Mouse (Mus musculus) gastrocnemius, postnatal 36 days (tissue): ENCODE measurements around the gene Vps54. TPM values are rescaled to one million over a fixed set of nuclear protein-coding genes. Genes with fewer than 3 reads are reported as not detected.

Experiments used
- DNase-seq, 2 experiments: peaks; one replicate each; pipeline ENCODE4 v3.0.0; 2022
- intact Hi-C: fragments of 180-260 bp; cut with DNase I; formaldehyde crosslinking; loops from one replicate; pipeline ENCODE4 v1.15.1; 2025
- microRNA-seq, 2 experiments: library from miRNA; unstranded; fragments of <30 nt; microRNA quantifications; one replicate each; pipeline ENCODE4 v1.2.0; 2021
- total RNA-seq, 2 experiments: library from RNA; stranded (reverse); gene quantifications; 2 replicates each; pipeline ENCODE4 v1.2.3; 2021

Gene Vps54
- total RNA-seq, 2 experiments from 2014 or later: 16.3 to 16.8 TPM

DNA sequence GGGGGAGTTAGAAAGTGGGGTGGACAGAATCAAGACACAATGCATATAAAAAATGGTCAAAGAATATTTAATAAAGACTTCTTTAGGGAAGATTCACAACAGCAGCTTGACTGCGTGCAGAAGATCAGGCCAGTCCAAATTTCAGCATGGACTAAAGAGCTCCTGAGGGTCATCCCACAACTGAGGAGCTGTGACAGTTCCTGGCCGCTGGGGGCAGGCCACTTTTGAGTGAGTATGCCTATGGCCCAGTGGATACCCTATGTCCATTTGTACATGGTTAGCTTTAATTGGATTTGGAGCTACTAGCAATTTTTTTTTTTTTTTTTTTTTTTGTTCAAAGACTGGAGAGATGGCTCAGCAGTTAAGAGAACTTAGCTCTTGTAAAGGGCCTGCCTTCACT is 87.7 kb downstream of the Vps54 start:
- intact Hi-C loops: no loop called here
- DNase-seq: no peak

DNA sequence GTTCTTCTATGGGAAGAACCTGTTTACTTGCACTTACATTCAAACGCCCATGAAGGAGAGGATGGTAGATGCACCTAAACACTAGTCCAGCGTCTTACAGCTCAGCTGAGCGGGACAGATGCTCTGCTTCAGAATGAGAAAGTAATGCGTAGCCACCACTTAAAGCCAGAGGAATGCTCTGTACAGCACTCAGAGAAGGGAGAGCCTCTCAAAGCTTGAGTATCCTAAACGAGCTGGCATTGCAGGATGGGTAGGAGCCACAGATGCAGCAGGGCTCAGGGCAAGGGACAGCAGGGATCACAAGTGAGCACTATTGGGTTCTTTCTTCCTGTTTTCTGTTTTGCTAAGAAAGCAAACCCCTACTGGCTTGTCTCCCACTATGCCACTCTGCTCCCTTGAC is 88.4 kb downstream of the Vps54 start:
- intact Hi-C loops: no loop called here
- no peak for DNase-seq

DNA sequence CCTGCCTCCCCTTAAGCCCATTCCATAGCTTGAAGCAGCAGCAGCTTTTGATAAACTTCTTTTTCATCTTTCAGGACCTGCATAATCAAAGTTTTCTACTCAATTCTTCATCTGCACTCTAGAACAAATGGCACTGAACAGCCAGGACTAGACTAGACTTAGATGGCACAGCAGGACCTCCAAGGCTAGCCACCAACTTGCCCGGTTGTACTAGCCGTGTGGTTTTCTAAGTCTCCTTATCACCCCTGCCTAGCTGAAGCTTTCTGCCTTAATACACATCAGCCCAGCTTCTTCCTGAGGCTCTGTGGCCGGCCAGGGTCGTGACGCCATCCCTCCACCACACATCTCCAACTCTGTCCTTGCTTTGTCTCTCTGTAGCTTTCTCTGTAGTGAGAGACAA is 89.1 kb downstream of the Vps54 start:
- DNase-seq: no peak
- intact Hi-C loops: no loop called here

DNA sequence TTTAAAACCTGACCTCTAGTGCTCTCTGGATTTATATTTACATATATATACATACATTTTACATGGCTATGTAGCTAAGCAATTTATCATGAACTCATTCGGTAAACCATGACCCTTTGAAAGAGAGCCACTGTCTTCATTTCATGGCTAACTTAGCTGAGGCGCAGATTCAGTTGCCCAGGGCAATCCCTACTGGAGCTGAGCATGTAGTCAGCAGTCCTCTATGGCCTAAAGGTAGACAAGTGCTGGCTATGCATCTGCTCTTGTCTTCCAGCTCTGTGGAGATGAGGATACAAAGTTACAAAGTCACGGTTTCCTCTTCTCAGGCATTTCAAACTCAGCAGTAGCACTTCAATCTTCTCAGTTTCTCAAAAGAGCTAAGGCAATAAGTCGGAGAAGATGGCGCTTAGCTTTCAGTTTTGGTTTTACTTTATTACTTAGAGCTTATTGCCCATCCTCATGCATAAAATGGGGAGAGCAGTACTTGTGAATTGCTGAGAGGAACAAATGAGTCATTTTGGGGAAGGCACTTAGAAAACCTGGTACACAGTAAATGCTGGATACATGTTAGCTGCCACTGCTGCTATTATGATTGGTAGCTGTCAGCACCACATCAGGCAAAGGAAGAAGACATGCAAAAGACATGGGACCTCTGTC is 93.7 kb downstream of the Vps54 start:
- DNase-seq: no peak
- intact Hi-C loops: no loop called here

DNA sequence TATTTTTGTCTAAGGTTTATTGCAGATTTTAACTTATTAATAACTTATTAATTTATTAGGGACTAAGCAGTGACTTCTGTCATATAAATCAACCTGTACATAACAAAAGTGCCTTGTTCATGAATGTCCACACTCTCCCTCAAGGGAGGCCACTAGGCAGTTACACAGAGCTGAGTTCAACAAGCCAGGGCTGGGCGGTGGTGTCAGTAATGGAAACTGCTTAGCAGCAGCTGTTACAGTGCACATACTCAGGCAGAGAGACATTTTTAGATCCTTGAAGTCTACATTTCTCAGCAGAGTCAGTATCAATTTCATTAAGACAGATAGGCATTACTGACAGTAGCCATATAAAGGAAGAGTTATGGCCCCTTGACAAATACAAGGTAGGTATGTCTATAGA is 98.8 kb downstream of the Vps54 start:
- DNase-seq: peak in 1 of 2 experiments; percentile 45
- intact Hi-C loops: no loop called here

DNA sequence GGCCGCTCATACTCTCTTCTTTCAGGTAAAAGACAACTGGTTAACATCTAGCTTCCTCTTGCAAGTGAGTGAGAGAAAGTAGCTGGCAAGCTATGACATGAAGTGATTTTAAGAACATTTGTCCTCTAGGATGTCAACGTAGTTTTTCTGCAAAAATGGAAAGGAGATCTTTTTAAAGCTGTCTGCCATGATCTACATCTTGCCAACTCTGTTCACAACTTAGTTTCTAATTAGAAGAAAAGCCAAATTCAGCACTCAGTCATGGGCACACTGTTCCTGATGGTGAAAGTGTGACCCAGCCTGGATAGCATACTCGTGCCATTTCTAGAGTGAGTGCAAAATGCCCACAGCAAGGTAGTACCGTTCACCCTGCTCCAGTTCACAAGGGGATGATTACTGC is 100.0 kb downstream of the Vps54 start:
- intact Hi-C loops: no loop called here
- DNase-seq: no peak

DNA sequence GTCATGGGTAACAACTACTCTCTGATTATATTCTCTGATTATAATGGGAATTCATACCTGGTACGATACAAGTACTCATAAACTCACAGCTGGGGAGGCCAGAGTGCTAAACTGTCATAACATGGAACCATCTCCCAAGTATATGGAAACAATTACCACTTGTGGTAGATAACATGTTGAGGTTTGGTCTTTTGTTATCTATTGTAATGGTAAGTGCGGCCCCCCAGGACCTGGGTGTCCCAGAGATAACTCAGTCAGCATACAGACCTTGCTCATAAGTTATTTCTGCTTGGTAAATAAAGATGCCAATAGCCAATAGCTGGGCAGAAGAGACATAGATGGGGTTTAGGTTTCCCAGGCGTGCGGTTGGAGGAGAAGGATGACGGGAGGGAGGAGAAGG is 104.4 kb downstream of the Vps54 start:
- intact Hi-C loops: no loop called here
- DNase-seq: no peak

DNA sequence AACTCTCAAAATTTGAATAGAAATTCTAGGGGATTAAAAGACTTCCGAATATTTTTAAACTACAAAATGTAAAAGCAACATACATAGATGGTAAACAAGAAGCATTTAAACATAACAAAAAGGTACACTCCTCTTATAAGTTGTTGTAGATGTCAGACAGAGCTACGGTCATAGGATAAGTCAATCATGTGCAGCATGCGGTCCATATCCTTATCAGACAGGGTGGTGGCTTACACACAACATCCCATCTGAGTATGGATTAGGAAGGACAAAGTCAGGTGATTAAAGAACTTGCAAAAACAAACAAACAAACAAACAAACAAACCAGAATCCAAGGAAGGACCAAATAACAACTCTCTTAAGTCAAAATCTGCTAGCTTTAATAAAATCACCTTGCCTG is 106.9 kb downstream of the Vps54 start:
- intact Hi-C loops: loop anchor here (5.0 kb wide), 2 partner anchors 86 to 111 kb away; no protein-coding TSS in a partner anchor
- DNase-seq: no peak

DNA sequence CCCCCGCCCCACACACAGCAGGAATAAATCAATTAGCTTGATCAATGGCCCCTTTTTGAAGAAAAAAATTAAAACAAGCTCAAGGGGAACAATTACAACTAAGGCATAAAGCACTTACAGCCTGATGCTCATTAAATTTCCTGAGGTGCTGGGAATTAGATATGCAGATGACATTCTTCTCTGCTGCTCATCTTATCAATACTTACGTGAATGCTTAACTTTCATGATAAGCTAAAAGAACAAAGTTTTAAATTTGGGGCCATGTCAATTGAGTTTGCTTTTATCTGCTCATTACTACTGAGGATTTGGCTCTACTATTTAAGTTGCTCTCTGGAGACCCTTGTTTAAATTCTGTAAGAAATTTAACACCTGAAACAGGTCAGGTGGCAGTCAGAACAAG is 109.8 kb downstream of the Vps54 start:
- intact Hi-C loops: loop anchor here (5.0 kb wide), 2 partner anchors 83 to 108 kb away; no protein-coding TSS in a partner anchor

DNA sequence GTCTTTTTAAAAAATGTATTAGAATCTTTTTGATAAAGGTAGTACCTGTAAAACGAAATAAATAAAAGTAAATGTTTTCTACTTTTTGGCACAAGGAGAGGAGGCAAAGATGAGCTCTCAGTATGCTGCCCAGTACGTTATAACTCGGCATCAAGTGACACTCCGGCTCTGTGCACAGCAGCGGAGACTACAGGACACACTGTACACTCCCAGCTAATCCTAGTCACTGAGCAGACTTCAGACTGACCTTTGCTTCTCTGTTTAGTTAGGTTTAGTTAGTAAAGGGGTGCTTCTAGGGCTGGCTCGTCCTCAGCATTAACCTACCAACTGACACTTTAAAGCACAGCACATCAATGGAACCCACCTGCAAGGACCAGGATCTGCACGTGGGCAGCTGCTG is 112.2 kb downstream of the Vps54 start:
- no peak for DNase-seq
- intact Hi-C loops: no loop called here

More for the DNA sequence above, 109.8 kb downstream of the Vps54 start:
- DNase-seq: no peak

DNA sequence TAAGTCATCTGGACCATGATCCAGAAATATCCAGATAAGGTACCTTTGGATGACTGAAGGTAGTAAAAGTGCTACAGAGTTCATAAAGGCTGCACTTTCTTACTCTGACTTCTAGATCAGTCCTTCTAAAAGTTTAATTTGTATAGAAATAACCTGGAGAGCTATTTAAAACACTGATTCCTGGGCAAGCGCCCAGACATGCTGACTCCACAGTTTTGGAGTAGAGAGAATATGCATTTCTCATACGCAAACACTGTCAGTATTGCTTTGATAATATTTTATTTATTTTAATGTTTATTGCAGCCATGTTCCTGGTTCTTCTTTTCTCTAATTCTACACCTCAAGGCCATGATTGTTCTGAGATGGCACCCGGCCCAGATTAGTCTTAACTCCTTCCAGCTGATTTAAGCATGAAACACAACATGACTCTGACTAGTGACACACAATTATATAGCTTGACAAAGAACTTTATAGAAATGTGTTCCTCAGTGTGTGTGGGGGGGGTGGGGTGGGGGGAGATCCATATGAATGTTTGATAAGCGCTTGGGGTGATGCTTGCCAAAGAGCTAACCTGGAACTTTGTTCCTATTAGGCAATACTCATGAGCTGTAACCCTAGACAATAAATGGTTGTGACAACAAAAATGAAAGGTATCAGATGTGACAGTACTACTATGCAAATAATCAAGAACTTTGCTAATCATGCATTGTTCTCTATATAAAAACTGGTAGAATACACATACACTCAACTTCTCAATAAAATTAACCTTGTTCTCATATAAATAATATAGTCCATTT is 124.3 kb downstream of the Vps54 start:
- intact Hi-C loops: no loop called here
- DNase-seq: no peak

DNA sequence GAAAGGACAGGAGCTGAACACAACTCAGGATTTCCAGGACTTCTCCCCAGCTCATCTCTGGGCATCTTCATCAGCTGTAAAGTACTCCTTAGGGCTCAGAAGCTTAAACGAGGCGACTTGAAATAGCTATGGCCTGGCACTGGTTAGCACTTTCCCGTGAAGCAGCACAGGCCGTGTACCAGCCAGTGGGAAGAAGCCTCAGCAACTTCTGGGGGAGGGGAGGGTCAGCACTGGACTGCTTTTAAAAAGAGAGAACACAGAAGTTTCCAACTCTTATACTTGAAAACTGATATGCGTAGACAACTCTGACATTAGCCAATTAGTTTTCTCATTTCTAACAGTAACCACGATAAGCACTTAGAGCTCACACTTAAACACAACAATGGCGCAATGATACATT is 129.4 kb downstream of the Vps54 start:
- DNase-seq: no peak
- intact Hi-C loops: no loop called here

DNA sequence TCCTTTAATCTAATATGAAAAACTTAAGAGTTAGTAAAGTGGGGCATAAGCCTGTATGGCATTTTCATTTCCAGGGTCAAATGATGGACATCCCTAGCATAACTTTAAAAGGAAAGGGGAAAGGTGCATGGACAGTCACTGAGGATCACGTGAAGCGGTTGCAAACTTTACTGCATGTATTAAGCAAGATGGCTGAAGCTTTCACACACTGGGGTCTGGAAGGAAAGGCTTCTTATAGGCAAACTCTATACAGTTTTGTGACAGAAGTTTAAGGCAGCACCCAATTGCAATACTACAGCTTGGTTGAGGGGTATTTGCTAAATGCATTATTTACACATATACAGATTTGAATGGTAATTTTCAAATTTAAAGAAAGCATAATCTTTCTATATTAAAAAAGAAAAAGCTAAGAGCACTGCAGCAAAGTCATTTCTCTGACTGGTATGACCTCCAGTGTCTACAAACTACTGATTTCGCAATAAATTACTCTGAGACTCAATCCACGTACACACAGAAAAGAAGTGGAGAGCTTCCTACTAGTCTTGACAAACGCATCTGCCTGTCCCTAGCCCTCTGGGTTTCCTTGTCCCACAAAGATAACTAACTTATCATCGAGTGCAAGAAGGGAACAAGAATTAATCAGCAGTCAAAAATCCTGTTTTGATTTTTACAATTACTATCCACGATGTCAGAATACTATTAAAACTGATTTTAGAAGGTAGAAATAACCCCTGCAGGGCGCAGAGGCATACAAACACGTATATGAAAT is 130.4 kb downstream of the Vps54 start:
- no peak for DNase-seq
- intact Hi-C loops: loop anchor here (1.0 kb wide), 1 partner anchor 60 kb away; no protein-coding TSS in a partner anchor

DNA sequence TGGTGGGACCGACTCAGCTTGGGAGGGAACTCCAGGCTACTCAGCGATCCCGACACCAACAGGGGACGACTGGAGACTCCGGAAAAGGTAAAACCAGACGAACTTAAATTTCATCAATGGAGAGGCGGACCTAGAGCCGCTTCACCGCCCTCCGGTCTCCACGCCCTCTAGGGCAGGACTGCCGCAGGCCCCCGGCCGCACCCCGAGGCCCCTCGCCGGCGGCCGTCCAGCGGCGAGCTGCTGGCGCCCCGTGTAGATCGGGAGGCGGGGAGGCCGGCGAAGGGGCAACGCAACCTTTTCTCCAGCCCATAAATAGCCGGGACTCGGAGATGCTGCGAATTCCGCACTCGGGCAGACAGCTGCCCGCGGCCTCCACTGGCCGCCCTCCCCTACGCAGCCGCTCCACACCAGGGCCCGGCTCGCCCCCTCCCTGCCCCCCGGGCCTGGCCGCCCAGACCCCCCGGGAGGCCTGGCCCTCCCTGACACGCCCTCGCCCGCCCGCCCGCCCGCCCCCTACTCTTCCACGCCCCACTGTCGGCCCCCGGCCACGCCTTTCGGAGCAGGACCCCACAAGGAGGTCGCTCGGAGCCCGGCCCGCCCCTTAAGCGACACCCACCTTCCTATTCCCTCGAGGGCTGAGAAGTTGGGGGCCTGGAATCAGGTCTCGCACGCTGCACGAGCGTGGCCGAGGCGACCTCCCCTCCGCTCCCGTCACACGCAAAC is 131.5 kb downstream of the Vps54 start:
- intact Hi-C loops: loop anchor here (1.0 kb wide), 1 partner anchor 59 kb away; no protein-coding TSS in a partner anchor
- peak; percentile 77 to 79 for DNase-seq

Small RNAs within 50 kb of the gene (microRNA-seq; reads per million reads assigned to microRNA genes)
- 0.36 to 0.74 reads per million in 2 experiments for gene Mir1933

Other genes with a start within 250 kb of the Vps54 start
- 10 to 100 TPM; 11.0 to 11.4 TPM for gene Peli1, start 148.0 kb upstream of the Vps54 start, total RNA-seq
- gene Ugp2, start 131.9 kb downstream of the Vps54 start, total RNA-seq: 100 to 1,000 TPM; 381 to 442 TPM